Mouse (Mus musculus): ENCODE data around the gene Arpc1a. TPM values are rescaled to one million over a fixed set of nuclear protein-coding genes. Genes with fewer than 3 reads are reported as not detected.

The Arpc1a gene
- total RNA-seq, 2 experiments from 2014 or later = 199 to 202 TPM

DNA sequence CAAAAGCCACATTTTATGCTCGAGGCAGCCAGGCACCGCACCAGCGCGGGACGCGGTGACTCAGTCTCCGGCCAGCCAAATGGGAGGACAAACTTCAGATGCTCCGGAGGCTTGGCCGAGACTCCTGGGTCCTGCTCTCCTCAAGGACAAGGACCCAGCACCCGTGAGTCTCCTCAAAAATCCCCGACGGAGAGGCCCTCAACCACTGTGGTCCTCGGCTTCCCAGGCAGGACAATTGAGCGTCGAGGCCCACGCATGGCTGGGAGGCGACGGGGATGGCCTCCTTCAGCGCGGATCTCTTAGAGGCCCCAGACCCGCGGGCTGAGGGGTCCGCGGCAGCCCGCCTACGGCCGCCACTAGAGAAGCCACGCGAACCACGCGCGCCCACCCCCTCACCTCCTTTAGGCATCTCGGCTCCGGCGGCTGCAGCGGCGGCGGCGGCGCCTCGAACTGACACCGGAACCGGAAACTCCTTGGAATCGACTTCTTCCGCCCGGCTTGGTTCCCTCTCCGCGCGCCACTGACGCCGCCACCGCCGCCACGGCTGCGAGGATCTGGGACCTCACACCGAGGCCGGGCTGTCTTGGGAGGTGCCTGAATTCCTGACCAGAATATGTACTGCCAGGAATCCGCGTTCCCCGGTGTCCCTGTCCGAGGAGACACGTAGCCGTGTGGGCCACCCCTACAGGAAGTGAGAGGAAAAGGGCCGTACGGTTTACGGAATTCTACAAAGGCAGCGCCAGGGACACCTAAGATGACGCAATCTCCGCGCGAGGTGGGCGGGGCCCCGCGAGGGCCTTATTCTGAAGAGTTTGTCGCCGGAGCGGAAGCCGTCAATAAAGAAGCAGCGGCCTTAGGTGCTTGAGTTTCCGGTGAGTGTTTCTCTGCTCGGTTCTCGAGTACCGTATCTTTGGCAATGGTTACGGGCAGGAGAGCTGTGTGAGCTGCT lies 56.2 kb downstream of the Arpc1a start, which contains the start of the genes Pdap1 and Bud31:
Gene Pdap1 (minus strand): TSS at position 668 of the 949 bp plus-strand sequence.
Gene Bud31 (plus strand): TSS at position 792 of the 949 bp plus-strand sequence.
- peak; percentile 97 for DNase-seq (ENCODE audit: low spot score in 2 of 2)

DNA sequence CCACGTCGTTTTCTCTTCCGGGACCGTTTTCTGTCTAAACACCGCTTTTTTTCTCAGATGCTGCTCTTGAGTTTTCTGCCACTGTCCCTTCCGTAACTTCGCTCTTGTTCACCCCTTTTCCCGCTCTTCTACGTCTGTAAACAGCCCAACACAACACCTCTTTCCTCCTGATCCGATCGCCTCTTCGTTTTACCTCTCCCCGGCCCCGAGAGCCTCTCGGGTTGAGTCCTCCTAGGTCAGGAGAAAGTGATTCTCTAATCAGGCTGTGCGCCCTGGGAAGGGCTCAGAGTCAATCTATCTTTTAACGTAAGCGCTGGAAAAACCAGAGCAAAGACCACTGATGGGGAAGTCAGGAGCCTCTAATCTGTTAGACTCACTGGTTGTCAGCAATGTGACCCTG lies 57.0 kb downstream of the Arpc1a start:
- no peak for DNase-seq (ENCODE audit: low spot score in 2 of 2)

DNA sequence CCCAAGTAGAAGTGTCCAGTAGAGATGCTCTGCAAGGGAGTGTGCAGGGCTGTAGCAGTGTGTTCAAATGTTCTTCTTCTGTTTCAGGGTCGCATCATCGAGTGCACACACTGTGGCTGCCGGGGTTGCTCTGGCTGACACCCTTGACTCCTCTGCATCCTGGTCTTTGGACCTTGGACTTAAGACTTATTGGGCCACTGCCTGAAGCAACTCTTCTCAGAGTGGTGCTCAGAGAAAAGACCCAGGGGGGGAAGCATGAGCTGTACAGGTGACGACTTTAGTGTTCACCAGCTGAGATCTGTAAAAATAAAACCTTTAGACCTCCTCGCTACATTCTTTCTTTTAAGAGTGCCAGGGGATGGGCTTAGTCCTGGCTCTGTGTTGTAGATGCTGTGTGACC lies 64.1 kb downstream of the Arpc1a start:
- DNase-seq (ENCODE audit: low spot score in 2 of 2) = no peak

DNA sequence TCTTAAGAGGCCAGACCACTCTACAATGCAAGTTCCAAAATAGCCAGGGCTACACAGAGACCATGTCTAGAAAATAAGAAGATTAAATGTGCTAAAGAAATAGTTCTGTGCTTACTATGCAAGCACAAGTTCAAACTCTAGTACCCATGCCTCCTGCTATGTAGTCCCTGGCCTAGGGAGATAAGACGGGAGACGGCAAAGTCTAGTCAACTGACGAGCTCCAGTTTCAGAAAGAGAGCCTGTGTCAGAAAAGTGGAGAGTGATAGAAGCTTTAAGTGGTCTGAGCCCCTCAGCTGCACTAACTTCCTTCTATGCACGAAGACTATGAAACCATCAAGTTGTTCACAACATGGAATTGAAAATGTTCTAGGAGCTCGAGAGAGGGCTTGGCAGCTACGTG lies 65.7 kb downstream of the Arpc1a start:
- no peak for DNase-seq (ENCODE audit: low spot score in 2 of 2)

GRCm38 (mm10) chr5:145152690-145153089 lies 69.1 kb downstream of the Arpc1a start:
- DNase-seq (ENCODE audit: low spot score in 2 of 2) = no peak

Other genes with a start within 250 kb of the Arpc1a start
- 10 to 100 TPM; 41.9 to 42.3 TPM for gene Smurf1, start 118.0 kb upstream of the Arpc1a start, total RNA-seq (2021)
- not detected for gene Gm4871, start 51.1 kb upstream of the Arpc1a start, total RNA-seq (2021)
- not detected for gene 1700018F24Rik, start 40.8 kb upstream of the Arpc1a start, total RNA-seq (2021)
- not detected for gene Kpna7, start 200 bp downstream of the Arpc1a start, total RNA-seq (2021)
- gene Arpc1b, start 30.4 kb downstream of the Arpc1a start, total RNA-seq (2021) = 10 to 100 TPM; 25.5 to 39.0 TPM
- 100 to 1,000 TPM; 139 to 140 TPM for gene Pdap1, start 56.4 kb downstream of the Arpc1a start, total RNA-seq (2021)
- 10 to 100 TPM; 80.5 to 85.9 TPM for gene Bud31, start 56.5 kb downstream of the Arpc1a start, total RNA-seq (2021)
- 10 to 100 TPM; 13.7 to 15.0 TPM for gene Ptcd1, start 83.3 kb downstream of the Arpc1a start, total RNA-seq (2021)
- gene Cpsf4, start 83.4 kb downstream of the Arpc1a start, total RNA-seq (2021) = 10 to 100 TPM; 29.7 to 30.5 TPM
- 100 to 1,000 TPM; 318 to 327 TPM for gene Atp5j2, start 108.2 kb downstream of the Arpc1a start, total RNA-seq (2021)
- 1 to 10 TPM; 9.4 to 9.9 TPM for gene Zkscan14, start 118.0 kb downstream of the Arpc1a start, total RNA-seq (2021)
- gene Zkscan5, start 120.7 kb downstream of the Arpc1a start, total RNA-seq (2021) = 10 to 100 TPM; 14.3 to 14.8 TPM
- gene Zfp655, start 147.9 kb downstream of the Arpc1a start, total RNA-seq (2021) = 10 to 100 TPM; 24.5 to 25.4 TPM
- gene Zscan25, start 196.7 kb downstream of the Arpc1a start, total RNA-seq (2021) = 10 to 100 TPM; 14.7 to 17.5 TPM